ENCODE assay signal across 20 mouse cellular contexts in the genomic region with DNA sequence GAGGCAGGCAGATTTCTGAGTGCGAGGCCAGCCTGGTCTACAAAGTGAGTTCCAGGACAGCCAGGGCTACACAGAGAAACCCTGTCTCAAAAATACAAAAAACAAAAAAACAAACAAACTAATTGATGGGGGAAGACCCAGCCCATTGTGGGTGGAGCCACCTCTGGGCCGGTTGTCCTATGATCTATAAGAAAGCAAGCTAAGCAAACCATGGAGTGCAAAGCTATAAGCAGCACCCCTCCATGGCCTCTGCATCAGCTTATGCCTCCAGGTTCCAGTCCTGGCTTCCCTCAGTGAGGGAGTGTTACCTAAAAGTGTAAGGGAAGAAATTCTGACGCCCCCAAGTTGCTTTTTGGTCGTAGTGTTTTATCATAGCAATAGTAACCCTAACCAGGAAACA. TPM values are rescaled to one million over a fixed set of nuclear protein-coding genes. Genes with fewer than 3 reads are reported as not detected.
DNase-seq lines count a peak whose midpoint lies in the region; ATAC-seq and TF ChIP-seq lines count a peak whose summit lies in the region.
"Had no signal": no experiment of that assay in that cellular context is flagged by ENCODE, and none has a peak within 500 bp of the region (broad histone marks: within the 10 kb centered on the region; RNA-seq: fewer than 3 reads in every experiment).

No protein-coding gene starts in this region.

- TF ChIP-seq CTCF in gastrocnemius, adult 2 months (IDR thresholded peaks at IDR 0.05), result no peak
- no peak for TF ChIP-seq CTCF in midbrain, postnatal 0 days (IDR thresholded peaks at IDR 0.05)
- no peak for TF ChIP-seq CTCF in embryonic fibroblast, embryonic 13.5 days (IDR thresholded peaks at IDR 0.05; ENCODE audit: borderline replicate concordance, insufficient read depth, low read length)

- no peak for DNase-seq in gastrocnemius, adult 2 months
- no peak for DNase-seq in gastrocnemius, postnatal 36 days
- DNase-seq in midbrain, embryonic 11.5 days (ENCODE audit: low spot score, missing footprints), result peak; percentile 53
- no peak for DNase-seq in midbrain, postnatal 0 days (ENCODE audit: low spot score)
- DNase-seq in embryo, embryonic 10 days (ENCODE audit: low spot score), result no peak
- DNase-seq: adrenal gland, adult 8-10 months; adrenal gland, postnatal 36 days; cerebellum, adult 2 months; cerebellum, postnatal 36 days; forebrain, postnatal 0 days; gastrocnemius, postnatal 25 days; heart, postnatal 14 days; kidney, adult 2 months had no signal

- no peak overlapping the region for H3K4me2 ChIP-seq in midbrain, embryonic 11.5 days
- H3K4me2 ChIP-seq in midbrain, postnatal 0 days (ENCODE audit: low read depth, low read length, poor library complexity, severe bottlenecking), result no peak overlapping the region
- H3K4me2 ChIP-seq: hindbrain, embryonic 12.5 days had no signal

- peaks cover 21% of the 10 kb centered on the region for H3K4me1 ChIP-seq in midbrain, embryonic 11.5 days (ENCODE audit: control insufficient read depth, insufficient read depth, low read length)
- peaks cover 19% of the 10 kb centered on the region for H3K4me1 ChIP-seq in midbrain, postnatal 0 days (ENCODE audit: insufficient read depth, low read length)
- H3K4me1 ChIP-seq in embryonic fibroblast, embryonic 13.5 days (ENCODE audit: control insufficient read depth, insufficient read depth, low read length), result peaks cover 4% of the 10 kb centered on the region

- peak overlapping the region; percentile 100; the same call in 1 of the 2 replicates for H3K27ac ChIP-seq in gastrocnemius, adult 2 months
- no peak overlapping the region for H3K27ac ChIP-seq in midbrain, embryonic 11.5 days (ENCODE audit: low read depth, low read length)
- H3K27ac ChIP-seq in midbrain, postnatal 0 days (ENCODE audit: low read depth, low read length), result no peak overlapping the region
- H3K27ac ChIP-seq in embryonic fibroblast, embryonic 13.5 days (ENCODE audit: insufficient read depth, low read length), result peak overlapping the region; percentile 99; the same call in 1 of the 2 replicates
- H3K27ac ChIP-seq: heart, embryonic 13.5 days; hindbrain, embryonic 12.5 days; hindbrain, embryonic 15.5 days had no signal

- no peak overlapping the region for H3K4me3 ChIP-seq in gastrocnemius, adult 2 months
- H3K4me3 ChIP-seq in midbrain, embryonic 11.5 days (ENCODE audit: low read depth, low read length), result no peak overlapping the region
- H3K4me3 ChIP-seq in midbrain, postnatal 0 days (ENCODE audit: low read depth, low read length), result no peak overlapping the region
- no peak overlapping the region for H3K4me3 ChIP-seq in embryonic fibroblast, embryonic 13.5 days (ENCODE audit: insufficient read depth, low read length)
- H3K4me3 ChIP-seq: hindbrain, embryonic 12.5 days; hindbrain, embryonic 15.5 days had no signal

- H3K27me3 ChIP-seq in midbrain, embryonic 11.5 days (ENCODE audit: control insufficient read depth, insufficient read depth, low read length), result no peaks in the 10 kb centered on the region
- H3K27me3 ChIP-seq in midbrain, postnatal 0 days (ENCODE audit: insufficient read depth, low read length), result no peaks in the 10 kb centered on the region
- H3K27me3 ChIP-seq: heart, embryonic 13.5 days; hindbrain, embryonic 12.5 days; hindbrain, embryonic 15.5 days had no signal

- no peak for TF ChIP-seq POLR2A in embryonic fibroblast, embryonic 13.5 days (IDR thresholded peaks at IDR 0.05; ENCODE audit: low read depth, low read length)

- H3K9me3 ChIP-seq in midbrain, embryonic 11.5 days (ENCODE audit: control insufficient read depth, low read length), result no peaks in the 10 kb centered on the region
- no peaks in the 10 kb centered on the region for H3K9me3 ChIP-seq in midbrain, postnatal 0 days (ENCODE audit: low read length)
- H3K9me3 ChIP-seq: heart, embryonic 13.5 days; hindbrain, embryonic 12.5 days; hindbrain, embryonic 15.5 days had no signal

- ATAC-seq in midbrain, embryonic 11.5 days (ENCODE audit: low FRiP score), result no peak
- no peak for ATAC-seq in midbrain, postnatal 0 days (ENCODE audit: low FRiP score)
- ATAC-seq: activated CD4-positive, CD25-positive, alpha-beta regulatory T cell, adult 4 months; forebrain, embryonic 14.5 days; forebrain, postnatal 0 days; intestine, postnatal 0 days had no signal

- intact Hi-C loops in gastrocnemius, adult 2 months (cut with DNase I), result loop anchor here (5.0 kb wide), 1 partner anchor 266 kb away; a partner anchor contains a TSS
- intact Hi-C loops in gastrocnemius, postnatal 36 days (cut with DNase I), result no loop called here

- H3K36me3 ChIP-seq in midbrain, embryonic 11.5 days (ENCODE audit: control insufficient read depth, insufficient read depth, low read length), result no peaks in the 10 kb centered on the region
- H3K36me3 ChIP-seq in midbrain, postnatal 0 days (ENCODE audit: insufficient read depth, low read length), result no peaks in the 10 kb centered on the region
- H3K36me3 ChIP-seq: heart, embryonic 13.5 days; hindbrain, embryonic 12.5 days; hindbrain, embryonic 15.5 days had no signal

- WGBS in midbrain, embryonic 11.5 days, result 83% methylated on average over 4 of the region's 4 CpGs
- WGBS in midbrain, postnatal 0 days, result 77% methylated on average over 4 of the region's 4 CpGs

- no peak overlapping the region for H3K9ac ChIP-seq in midbrain, embryonic 11.5 days (ENCODE audit: low read length)
- no peak overlapping the region for H3K9ac ChIP-seq in midbrain, postnatal 0 days (replicated peaks; ENCODE audit: low read length, poor library complexity, severe bottlenecking)
- H3K9ac ChIP-seq: forebrain, postnatal 0 days; hindbrain, embryonic 12.5 days; hindbrain, embryonic 15.5 days had no signal

RNA-seq across cellular contexts. Expression of a gene that starts 1.4 kb away (rescaled TPM):
- total RNA-seq in gastrocnemius, adult 2 months (2021), result 10 to 100 TPM; 92.8 to 96.2 TPM
- total RNA-seq in gastrocnemius, postnatal 36 days (2021), result 10 to 100 TPM; 73.3 to 84.3 TPM
- 76.2 and 77.5 TPM in 2 replicates for polyA plus RNA-seq in midbrain, embryonic 11.5 days (2014; fragmentation: Nextera tagmentation; extraction: Ambion mirVana)
- 41.8 and 50.4 TPM in 2 replicates for total RNA-seq in midbrain, postnatal 0 days (2014; rRNA removed)
- polyA plus RNA-seq in midbrain, postnatal 0 days (2015; fragmentation: Nextera tagmentation; extraction: Ambion mirVana), result 35.6 and 39.0 TPM in 2 replicates
- polyA plus RNA-seq in embryonic fibroblast, embryonic 13.5 days (2011; ENCODE audit: insufficient read length, low read depth, missing spikeins), result 131 and 166 TPM in 2 replicates

Comparison
In these comparisons a context has a peak if more than half of its experiments do, and no peak if none do; other contexts are left out.
1. H3K27ac ChIP-seq: peak in gastrocnemius, adult 2 months (single experiment) and embryonic fibroblast, embryonic 13.5 days (single experiment); none in midbrain, embryonic 11.5 days (single experiment) and midbrain, postnatal 0 days (single experiment).